Mouse (Mus musculus) heart, adult 11 months (tissue): Measurements from ENCODE around the gene Pbx3.

ENCODE experiments used
- DNase-seq: peaks from one replicate; pipeline ENCODE4 v3.0.0; 2022

Gene Pbx3

GRCm38 (mm10) chr2:34135316-34135715 lies 237.6 kb downstream of the Pbx3 start:
- DNase-seq, result no peak

DNA sequence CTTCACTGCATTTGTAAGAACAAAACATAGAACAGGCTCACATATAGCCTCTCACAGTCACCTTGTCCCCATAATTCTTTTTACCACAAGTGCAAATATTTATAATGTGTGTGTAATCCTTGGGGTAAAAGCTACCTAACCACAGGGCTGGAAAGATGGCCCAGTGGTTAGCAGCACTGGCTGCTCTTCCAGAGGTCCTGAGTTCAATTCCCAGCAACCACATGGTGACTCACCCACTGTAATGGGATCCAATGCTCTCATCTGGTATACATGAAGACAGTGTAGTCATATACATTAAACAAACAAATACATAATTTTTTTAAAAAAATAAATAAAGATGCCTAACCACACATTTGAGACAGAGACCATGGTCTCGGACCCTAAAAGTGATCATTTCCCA lies 240.2 kb downstream of the Pbx3 start:
- no peak for DNase-seq

DNA sequence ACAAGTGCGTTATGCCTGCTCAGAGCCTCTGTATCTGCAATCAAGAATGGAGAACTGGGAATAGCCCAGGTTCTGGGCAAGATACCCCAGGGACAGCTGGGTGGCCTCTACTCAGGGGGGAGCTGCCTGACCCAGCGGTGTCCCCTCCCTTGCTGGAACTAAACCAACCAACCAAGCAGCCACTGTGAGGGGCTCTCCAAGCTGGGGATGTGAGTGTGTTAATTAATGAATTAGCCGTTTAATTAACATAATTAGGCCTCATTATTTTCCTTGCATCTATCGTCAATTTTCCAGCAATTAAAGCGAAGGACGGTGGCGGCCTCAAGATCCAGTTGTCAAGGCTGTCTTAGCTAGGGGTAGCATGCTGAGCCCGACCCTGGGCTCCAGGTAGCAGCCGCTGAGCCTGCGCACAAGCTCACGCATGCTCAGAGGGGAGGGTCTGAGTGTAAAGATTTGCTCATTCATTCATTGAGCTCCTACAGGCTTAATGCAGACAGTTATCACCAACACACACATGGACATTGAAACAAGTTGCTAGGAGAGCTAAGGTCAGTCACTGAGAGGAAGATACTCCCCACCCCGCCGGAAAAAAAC lies 243.2 kb downstream of the Pbx3 start:
- no peak for DNase-seq

- DNase-seq, result no peak
These were observed 245.1 kb downstream of the Pbx3 start for GRCm38 (mm10) chr2:34127871-34128270.

DNA sequence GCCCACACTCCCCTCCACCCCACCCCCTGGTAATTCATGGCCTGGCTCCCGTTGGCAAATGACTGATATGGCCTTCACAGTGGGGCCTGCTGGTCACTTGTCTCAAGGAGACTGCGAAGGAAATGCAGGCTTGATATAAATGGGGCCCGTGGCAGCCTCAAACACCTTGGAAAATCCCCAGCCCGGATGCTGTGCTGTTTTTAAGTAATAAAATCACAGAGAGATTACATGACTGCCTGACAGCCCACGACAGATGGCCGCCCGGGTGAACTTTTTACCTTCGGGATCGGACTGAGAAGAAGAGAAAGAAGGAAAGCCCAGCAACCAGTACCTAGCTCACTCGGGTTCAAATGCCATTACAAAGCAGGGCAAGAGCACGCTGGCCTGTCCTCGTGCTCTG lies 249.0 kb downstream of the Pbx3 start:
- no peak for DNase-seq
